Mouse (Mus musculus) intestine, embryonic 14.5 days (tissue): Measurements from ENCODE around the gene Meis2. TPM values are rescaled to one million over a fixed set of nuclear protein-coding genes. Genes with fewer than 3 reads are reported as not detected.

Experiments
- ATAC-seq: fragments of 200-750 bp; cut with Nextera tagmentation; replicated peaks from 2 replicates; pipeline ENCODE4 v1.8.0; 2017; ENCODE audit warnings: low read depth, moderate number of reproducible peaks, moderate TSS enrichment, moderate library complexity; ENCODE audit not compliant: low FRiP score, low TSS enrichment
- DNase-seq: peaks from one replicate; pipeline ENCODE4 v3.0.0-alpha.2; 2018; ENCODE audit warnings: low spot score
- H3K27ac ChIP-seq: fragments of 300-500 bp; sonication (generic); 2 replicates; pipeline ENCODE4 v1.5.1; 2014; ENCODE audit warnings: low read depth, mild to moderate bottlenecking, control low read depth
- H3K27me3 ChIP-seq: fragments of 300-500 bp; sonication (generic); replicated peaks from 2 replicates; pipeline ENCODE4 v1.6.1; 2014; ENCODE audit warnings: low read length, control low read depth; ENCODE audit not compliant: control insufficient read depth, insufficient read depth
- H3K36me3 ChIP-seq: fragments of 300-500 bp; sonication (generic); 2 replicates; pipeline ENCODE4 v1.6.1; 2014; ENCODE audit warnings: low read length, control low read depth; ENCODE audit not compliant: control insufficient read depth, insufficient read depth
- H3K4me1 ChIP-seq: fragments of 300-500 bp; sonication (generic); replicated peaks from 2 replicates; pipeline ENCODE4 v1.6.1; 2014; ENCODE audit warnings: low read length, control low read depth, mixed read lengths; ENCODE audit not compliant: control insufficient read depth, insufficient read depth
- H3K4me2 ChIP-seq: fragments of 300-500 bp; sonication (generic); 2 replicates; pipeline ENCODE4 v1.6.1; 2014; ENCODE audit warnings: low read length
- H3K4me3 ChIP-seq: fragments of 300-500 bp; sonication (generic); 2 replicates; pipeline ENCODE4 v1.5.1; 2014; ENCODE audit warnings: low read depth, low read length, control low read depth, mixed read lengths
- H3K9ac ChIP-seq: fragments of 300-500 bp; sonication (generic); 2 replicates; pipeline ENCODE4 v1.6.1; 2014; ENCODE audit warnings: mild to moderate bottlenecking, low read length
- H3K9me3 ChIP-seq: fragments of 300-500 bp; sonication (generic); 2 replicates; pipeline ENCODE4 v1.6.1; 2016; ENCODE audit warnings: low read length, control low read depth; ENCODE audit not compliant: control insufficient read depth
- WGBS: fragments of 180-500 bp; shearing (Covaris S2); extraction: QIAGEN DNeasy Blood & Tissue Kit; methylation state at CpG from one replicate; pipeline ENCODE4 v1.1.7; 2014; 5-methylcytosine and 5-hydroxymethylcytosine counted together
- polyA plus RNA-seq: library from polyadenylated mRNA; unstranded; fragments of >200 nt; fragmentation: Nextera tagmentation; extraction: Ambion mirVana; gene quantifications from 2 replicates; pipeline ENCODE4 v1.2.1, GENCODE M21; 2014

The Meis2 gene
- polyA plus RNA-seq, 1 experiment from 2014 or later = 67.3 TPM

DNA sequence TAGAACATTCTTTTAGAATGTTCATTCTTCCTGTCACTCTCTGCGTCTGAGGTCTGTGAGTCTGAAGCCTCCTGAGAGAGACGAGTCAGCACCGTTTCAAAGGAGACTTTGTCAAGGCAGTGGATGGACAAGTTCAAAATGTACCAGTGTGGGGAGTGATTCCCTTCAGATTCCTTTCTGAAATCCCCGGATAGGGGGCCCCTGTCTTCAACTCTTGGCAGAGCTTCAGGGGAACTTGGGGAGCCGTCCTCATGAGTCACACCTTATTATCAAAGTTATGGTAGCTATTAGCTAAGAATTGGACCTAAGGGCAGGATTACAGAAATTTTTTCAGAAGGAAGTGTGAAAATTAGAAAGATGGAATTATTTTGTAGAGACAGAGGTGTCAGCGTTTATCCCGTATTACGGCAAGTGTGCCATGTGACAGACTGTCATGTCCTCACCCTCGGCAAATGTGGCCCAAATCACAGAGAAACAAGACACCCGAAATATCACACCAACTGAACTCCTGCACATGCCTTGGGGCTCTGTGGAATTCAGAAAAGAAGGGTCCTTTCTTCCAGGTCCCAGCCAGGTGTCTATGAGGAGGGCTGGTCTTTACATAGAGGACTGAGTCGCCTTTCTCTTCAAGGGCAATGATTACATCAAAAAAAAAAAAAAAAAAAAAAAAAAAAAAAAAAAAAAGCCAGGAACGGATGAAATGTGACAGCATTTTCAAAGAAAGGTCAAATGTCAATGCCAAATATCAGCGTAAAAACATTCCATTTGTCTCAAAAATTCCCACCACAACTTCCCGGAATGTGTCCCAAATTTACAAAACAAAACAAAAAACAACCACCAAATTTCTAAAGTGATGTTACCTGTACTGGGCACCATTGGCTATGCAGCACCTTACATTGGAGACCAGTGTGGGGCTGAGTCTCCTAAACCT lies 146.2 kb downstream of the Meis2 start:
- DNase-seq (no peak), ATAC-seq (no peak)
- WGBS = 82% methylated on average over 14 of the region's 14 CpGs
- no peaks in the 10 kb centered on the region for H3K9me3 ChIP-seq
- H3K4me2 ChIP-seq = no peak overlapping the region
- peaks cover 4% of the 10 kb centered on the region; the same call in 1 of the 2 replicates for H3K4me1 ChIP-seq
- H3K27ac ChIP-seq = no peak overlapping the region
- no peak overlapping the region for H3K9ac ChIP-seq
- H3K4me3 ChIP-seq = no peak overlapping the region
- no peaks in the 10 kb centered on the region for H3K27me3 ChIP-seq
- peaks cover 31% of the 10 kb centered on the region for H3K36me3 ChIP-seq

DNA sequence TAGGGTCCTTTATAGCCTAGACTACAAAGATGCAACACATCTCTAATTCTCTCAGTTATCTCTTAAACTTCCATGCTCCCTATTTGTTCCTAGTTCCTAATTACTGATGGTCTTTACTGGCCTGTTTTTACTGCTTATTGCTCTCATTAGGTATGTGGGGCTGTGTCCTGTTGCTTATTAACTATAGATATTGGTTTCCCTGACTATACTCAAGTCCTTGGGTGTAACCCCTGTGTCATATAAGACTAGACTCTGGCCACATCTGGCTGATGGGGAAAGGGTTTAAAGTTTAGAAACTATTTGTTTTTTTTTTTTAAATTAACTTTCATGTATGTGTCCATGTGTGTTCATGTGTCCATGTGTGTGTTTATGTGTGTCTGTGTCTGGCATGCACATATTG lies 147.1 kb downstream of the Meis2 start:
- H3K27ac ChIP-seq = no peak overlapping the region
- peaks cover 4% of the 10 kb centered on the region; the same call in 1 of the 2 replicates for H3K4me1 ChIP-seq

GRCm38 (mm10) chr2:115914539-115914938 lies 151.1 kb downstream of the Meis2 start:
- DNase-seq = no peak
- Histone ChIP-seq H3K36me3 (peaks cover 34% of the 10 kb centered on the region), H3K9ac (no peak overlapping the region), H3K27ac (no peak overlapping the region), H3K4me2 (no peak overlapping the region), H3K4me1 (no peaks in the 10 kb centered on the region), H3K9me3 (no peaks in the 10 kb centered on the region), H3K4me3 (no peak overlapping the region), H3K27me3 (no peaks in the 10 kb centered on the region)
- no peak for ATAC-seq
- 58% methylated on average over 3 of the region's 4 CpGs for WGBS

More for the DNA sequence above, 147.1 kb downstream of the Meis2 start:
- H3K9ac ChIP-seq = no peak overlapping the region
- peaks cover 31% of the 10 kb centered on the region for H3K36me3 ChIP-seq
- H3K4me2 ChIP-seq = no peak overlapping the region
- no peaks in the 10 kb centered on the region for H3K9me3 ChIP-seq
- H3K4me3 ChIP-seq = no peak overlapping the region
- DNase-seq (no peak), ATAC-seq (no peak)
- H3K27me3 ChIP-seq = no peaks in the 10 kb centered on the region

- H3K4me3 ChIP-seq = no peak overlapping the region
- 61% methylated on average over 7 of the region's 7 CpGs for WGBS
- no peak for ATAC-seq
Measured at GRCm38 (mm10) chr2:115912948-115913529, 152.6 kb downstream of the Meis2 start.

DNA sequence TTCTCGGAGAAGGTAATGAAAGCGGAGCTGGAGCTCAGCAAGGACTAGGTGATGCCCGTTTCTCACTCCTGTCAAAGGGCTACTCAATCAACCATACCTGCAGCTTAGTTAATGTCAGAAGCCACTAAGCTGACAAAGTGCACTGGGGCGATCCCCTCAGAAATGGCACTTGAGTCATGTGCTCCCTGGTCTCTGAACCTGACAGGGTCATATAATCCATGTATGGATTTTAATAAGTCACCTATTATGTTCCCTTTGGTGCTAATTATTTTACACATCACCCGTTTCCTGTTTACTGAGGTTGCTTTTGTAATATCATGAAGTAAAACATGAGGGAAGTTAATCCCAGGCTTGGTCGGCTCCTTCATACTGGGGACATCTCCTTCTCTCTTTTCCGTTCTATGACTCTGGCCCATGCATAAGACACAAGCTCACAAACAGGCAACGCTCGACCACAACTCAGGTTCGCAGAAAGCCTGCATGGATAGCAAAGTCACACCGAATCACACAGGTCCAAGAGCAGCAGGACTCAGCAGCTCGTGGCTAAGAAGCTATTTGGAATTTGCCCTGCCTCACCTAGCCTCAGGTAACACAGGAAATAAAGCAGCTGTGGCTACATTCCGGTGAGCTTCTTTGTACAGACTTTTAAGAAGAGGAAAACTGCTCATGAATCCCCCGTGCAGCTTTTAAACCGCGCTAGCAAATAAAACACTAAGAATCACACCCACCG lies 153.6 kb downstream of the Meis2 start:
- DNase-seq (no peak), ATAC-seq (peak; percentile 61; the same call in 1 of the 2 replicates)
- WGBS = 80% methylated on average over 17 of the region's 17 CpGs
- H3K9ac ChIP-seq = no peak overlapping the region
- H3K4me2 ChIP-seq = 0 out of 2 replicates have a peak overlapping the region, but pooled peaks have one; percentile 11
- H3K4me1 ChIP-seq = no peaks in the 10 kb centered on the region
- H3K36me3 ChIP-seq = peaks cover 14% of the 10 kb centered on the region
- no peaks in the 10 kb centered on the region for H3K9me3 ChIP-seq
- H3K27ac ChIP-seq = no peak overlapping the region
- no peaks in the 10 kb centered on the region for H3K27me3 ChIP-seq
- no peak overlapping the region for H3K4me3 ChIP-seq

More at GRCm38 (mm10) chr2:115912948-115913529, 152.6 kb downstream of the Meis2 start:
- Histone ChIP-seq H3K36me3 (peaks cover 22% of the 10 kb centered on the region), H3K27ac (no peak overlapping the region), H3K9me3 (no peaks in the 10 kb centered on the region), H3K4me2 (no peak overlapping the region), H3K9ac (no peak overlapping the region), H3K4me1 (no peaks in the 10 kb centered on the region), H3K27me3 (no peaks in the 10 kb centered on the region)
- DNase-seq = no peak

DNA sequence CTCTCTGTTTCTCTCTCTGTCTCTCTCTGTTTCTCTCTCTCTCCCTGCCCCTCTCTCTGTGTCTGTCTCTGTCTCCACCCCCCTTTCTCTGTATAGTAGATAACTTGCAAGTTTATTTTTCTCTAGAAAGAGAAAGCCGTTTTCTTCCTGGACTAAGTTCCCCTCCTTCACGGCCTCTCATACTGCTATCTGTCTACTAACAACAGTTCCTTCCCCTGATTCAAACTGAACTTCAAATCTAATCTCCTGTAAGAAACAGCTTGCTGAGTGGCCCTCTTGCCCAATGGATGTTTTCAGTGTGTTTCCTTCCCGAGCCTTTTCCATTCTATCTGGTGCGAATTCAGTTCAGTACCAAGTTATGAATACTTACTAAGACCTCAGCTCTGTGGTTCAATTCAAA lies 155.4 kb downstream of the Meis2 start:
- Histone ChIP-seq H3K27ac (no peak overlapping the region), H3K4me3 (no peak overlapping the region), H3K4me2 (no peak overlapping the region), H3K4me1 (no peaks in the 10 kb centered on the region), H3K9me3 (no peaks in the 10 kb centered on the region), H3K27me3 (no peaks in the 10 kb centered on the region), H3K9ac (no peak overlapping the region), H3K36me3 (peaks cover 19% of the 10 kb centered on the region)
- no peak for ATAC-seq
- DNase-seq = no peak
- WGBS = 64% methylated on average over 4 of the region's 4 CpGs

GRCm38 (mm10) chr2:115901007-115901406 lies 164.6 kb downstream of the Meis2 start:
- no peak for DNase-seq
- no peak for ATAC-seq
- no peak overlapping the region for H3K4me3 ChIP-seq
- peaks cover 6% of the 10 kb centered on the region; the same call in 1 of the 2 replicates for H3K4me1 ChIP-seq
- H3K36me3 ChIP-seq = 0 out of 2 replicates have a peak, but pooled peaks cover 1% of the 10 kb centered on the region
- no peak overlapping the region for H3K27ac ChIP-seq
- no peak overlapping the region for H3K9ac ChIP-seq
- no peak overlapping the region for H3K4me2 ChIP-seq
- no peaks in the 10 kb centered on the region for H3K9me3 ChIP-seq
- H3K27me3 ChIP-seq = no peaks in the 10 kb centered on the region
- 86% methylated on average over 6 of the region's 6 CpGs for WGBS

DNA sequence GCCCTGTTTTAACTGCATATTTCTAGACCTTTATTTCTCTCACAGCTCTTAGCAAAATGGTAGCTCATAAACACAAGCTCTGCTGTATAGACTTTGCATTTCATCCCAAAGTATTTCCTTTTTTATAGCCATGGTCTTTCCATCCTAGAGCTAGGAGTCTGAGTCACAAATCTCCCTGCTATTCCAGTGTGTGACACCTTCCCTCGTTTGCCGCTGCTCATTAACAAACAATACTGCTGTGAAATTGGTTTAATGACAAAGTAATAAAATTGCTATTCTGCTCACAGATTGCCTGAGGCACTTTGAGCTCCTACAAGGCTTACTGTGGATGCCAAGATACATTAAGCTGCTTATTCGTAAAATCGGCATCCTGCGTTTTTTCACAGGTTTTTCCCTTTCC lies 168.1 kb downstream of the Meis2 start:
- 58% methylated on average over 5 of the region's 5 CpGs for WGBS
- Histone ChIP-seq H3K36me3 (peaks cover 6% of the 10 kb centered on the region; the same call in 1 of the 2 replicates), H3K27ac (no peak overlapping the region), H3K4me2 (no peak overlapping the region), H3K9ac (no peak overlapping the region), H3K4me1 (peaks cover 9% of the 10 kb centered on the region; the same call in 1 of the 2 replicates), H3K4me3 (no peak overlapping the region), H3K27me3 (no peaks in the 10 kb centered on the region), H3K9me3 (no peaks in the 10 kb centered on the region)
- DNase-seq = no peak
- no peak for ATAC-seq
